Mouse (Mus musculus): ENCODE results near the gene Klf4.
A peak's percentile ranks its signal among the peaks of the same experiment; 100 is the strongest.

Klf4 gene

GRCm38 (mm10) chr4:55523921-55524320 lies 8.3 kb downstream of the Klf4 start:
- no peak for DNase-seq

GRCm38 (mm10) chr4:55517438-55517837 lies 14.8 kb downstream of the Klf4 start:
- no peak for DNase-seq

GRCm38 (mm10) chr4:55516048-55516447 lies 16.2 kb downstream of the Klf4 start:
- no peak for DNase-seq

GRCm38 (mm10) chr4:55514733-55515176 lies 17.5 kb downstream of the Klf4 start:
- peak; percentile 80 to 84 for DNase-seq

- no peak for DNase-seq
Measured at GRCm38 (mm10) chr4:55513615-55514279, 18.5 kb downstream of the Klf4 start.

DNA sequence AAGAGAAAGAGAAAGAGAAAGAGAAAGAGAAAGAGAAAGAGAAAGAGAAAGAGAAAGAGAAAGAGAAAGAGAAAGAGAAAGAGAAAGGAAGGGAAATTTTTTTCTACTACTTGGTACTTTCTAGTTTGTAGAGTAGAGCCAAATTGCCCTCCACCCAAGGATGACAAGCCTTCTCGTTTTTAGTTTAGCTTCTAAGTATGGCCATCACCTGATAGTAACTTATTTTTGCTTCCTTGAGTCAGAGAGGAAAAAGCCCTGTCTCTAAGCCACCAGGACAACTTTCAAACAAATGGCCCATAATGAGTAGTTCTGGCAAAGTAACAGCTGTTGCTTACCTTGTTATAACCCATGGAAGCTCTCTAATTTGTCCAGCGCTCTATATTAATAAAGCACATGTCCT lies 20.9 kb downstream of the Klf4 start:
- no peak for DNase-seq

DNA sequence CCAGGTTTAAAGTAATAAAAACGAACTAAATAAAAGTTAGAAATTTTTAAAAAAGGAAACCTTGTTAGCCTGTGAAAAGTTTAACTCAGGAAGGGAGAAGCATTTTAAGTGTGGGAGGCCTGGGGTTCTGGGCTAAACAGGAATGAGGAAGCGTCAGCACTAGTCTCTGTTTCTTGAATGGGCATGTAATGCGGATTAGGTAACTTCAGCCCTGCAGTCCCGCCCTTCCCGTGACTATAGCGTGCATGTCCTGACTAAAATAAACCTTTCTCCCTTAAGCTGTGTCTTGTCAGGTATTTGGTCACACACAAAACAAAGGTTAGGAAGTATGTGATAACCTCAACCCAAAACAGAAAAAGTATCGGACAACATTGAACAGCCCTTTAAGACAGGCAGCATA lies 23.6 kb downstream of the Klf4 start:
- no peak for DNase-seq

DNA sequence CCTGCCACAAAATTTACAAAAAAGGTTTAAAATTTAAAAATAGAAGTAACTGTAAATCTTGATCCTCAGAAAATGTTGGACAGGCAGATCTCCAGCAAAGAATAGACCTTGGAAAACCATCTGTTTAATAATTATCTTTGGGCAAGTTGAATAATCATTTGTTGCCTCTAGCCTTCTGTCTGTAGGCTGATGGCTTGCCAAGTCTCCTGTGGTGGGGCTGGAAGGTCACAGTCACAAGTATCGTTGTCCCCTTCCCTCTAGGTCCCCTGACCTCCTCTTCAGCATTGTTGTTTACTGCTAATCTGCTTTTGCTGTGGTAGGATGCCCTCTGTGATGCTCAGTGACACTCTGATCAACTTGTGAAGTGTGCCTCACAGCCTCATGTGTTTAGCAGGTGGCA lies 33.6 kb downstream of the Klf4 start:
- peak; percentile 39 to 60 for DNase-seq

GRCm38 (mm10) chr4:55496416-55496815 lies 35.9 kb downstream of the Klf4 start:
- DNase-seq: no peak

DNA sequence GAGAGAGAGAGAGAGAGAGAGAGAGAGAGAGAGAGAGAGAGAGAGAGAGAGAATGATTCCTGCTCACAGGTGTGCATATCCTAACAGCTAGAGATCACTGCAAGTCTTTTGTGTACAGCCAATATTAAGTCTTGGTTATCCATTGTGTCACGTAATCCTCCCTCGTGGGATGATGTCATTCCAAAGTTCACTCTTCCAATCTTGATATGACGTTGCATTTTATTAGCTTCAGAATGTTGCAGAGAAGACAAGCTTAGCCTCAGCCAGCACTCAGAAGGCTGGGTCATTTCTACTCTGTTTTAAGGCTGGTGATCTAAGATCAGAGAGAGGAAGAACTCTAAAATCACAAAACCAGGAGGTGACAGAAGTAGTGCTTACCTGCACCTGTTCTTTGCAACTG lies 39.0 kb downstream of the Klf4 start:
- DNase-seq: no peak

- DNase-seq: no peak
Measured at GRCm38 (mm10) chr4:55489328-55489727, 42.9 kb downstream of the Klf4 start.

- no peak for DNase-seq
Measured at GRCm38 (mm10) chr4:55488604-55489003, 43.7 kb downstream of the Klf4 start.

DNA sequence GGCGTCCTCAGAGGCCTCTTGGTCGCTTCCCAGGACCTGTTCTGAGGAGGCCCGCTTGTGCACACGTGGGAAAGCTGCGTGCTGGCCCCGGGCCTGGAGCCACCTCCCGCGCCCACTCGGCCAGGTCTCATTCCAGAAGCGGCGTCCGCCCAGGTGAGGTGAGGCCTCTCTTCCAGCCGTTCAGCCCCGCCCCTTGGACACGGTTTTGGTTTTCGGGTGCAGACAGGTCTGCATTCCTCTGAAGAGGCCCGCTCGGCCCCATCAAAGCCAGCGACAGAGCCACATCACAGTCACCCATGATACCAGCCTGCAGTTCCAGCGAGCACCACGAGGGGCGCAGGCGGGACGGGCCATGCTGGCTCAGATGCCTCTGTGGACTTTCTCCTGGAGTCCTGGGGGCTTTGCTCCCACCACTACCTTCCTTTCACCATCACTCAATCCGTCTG lies 51.9 kb downstream of the Klf4 start:
- DNase-seq: peak; percentile 92 to 94

DNA sequence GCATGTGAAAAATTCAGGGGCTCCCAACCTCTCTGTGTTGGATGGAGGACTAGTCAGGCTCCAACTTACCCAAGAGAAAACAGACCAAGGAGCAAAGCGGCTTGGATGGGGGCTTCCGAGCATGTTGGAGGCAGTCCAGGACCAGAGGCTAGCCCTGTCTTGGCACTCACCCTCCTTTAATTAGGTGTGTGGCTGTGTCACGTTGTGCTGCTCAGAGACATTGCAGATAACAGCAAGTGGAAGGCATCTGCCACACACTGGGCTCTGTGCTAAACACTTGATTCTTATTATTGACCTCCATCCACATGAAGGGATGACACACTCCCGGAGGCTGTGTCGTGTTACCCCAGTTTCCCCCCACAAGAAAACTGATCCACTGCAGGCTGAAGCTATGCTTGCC lies 53.9 kb downstream of the Klf4 start:
- peak; percentile 59 to 65 for DNase-seq

DNA sequence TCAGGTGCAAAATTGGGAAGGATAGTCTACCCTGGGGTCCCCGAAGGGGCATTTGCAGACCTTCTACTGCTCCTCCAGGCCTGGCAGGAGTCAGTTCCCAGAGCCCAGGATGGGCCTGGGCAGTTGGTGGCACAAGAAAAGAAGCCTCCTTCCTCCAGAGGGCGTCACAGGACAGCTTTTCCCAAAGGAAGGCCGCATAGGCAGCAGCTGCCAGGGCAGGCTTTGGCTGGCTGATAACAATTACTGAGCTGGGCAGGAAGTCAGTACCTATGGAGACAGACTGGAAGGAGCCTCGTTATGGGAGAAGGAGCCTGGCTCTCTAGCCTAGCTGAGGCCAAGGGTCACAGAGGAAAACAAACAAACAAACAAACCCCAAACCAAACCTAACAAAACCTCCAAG lies 54.3 kb downstream of the Klf4 start:
- peak; percentile 76 to 79 for DNase-seq

DNA sequence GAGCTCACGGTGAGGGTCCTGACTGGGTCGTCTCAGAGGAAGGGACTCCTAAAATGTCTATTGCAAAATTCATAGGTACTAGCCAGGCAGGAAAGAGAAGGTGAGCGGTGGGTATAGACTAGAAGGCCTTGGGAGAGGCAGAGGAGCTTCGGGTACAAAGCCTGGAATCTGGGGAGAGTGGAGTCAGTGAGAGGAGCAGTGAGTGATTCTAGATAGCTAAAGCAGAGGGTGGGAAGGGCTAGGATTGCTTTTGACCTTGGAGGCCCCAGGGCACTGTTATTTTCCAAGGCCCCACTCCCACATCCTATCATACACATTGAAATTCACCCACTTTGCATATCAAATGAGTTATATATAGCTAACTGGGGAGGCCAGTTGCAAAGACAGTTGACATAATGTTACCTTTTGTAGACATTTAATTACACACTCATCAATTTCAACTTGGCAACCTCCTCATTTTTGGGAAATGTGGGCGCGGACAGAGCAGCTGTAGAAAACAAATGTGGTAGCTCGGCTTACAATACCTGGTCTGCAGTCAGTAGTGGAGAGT lies 55.0 kb downstream of the Klf4 start:
- no peak for DNase-seq
